Mouse (Mus musculus) adrenal gland, postnatal 14 days (tissue): ENCODE measurements around the gene Acot3. TPM values are rescaled to one million over a fixed set of nuclear protein-coding genes. Genes with fewer than 3 reads are reported as not detected.
"Not testable (repeated sequence)": the region's sequence is repeated elsewhere in the genome, so short reads cannot be mapped to it uniquely, and the experiment has no call there.

Experiments used
- DNase-seq: peaks from one replicate; pipeline ENCODE4 v3.0.0; 2021; ENCODE audit warnings: mixed read lengths
- total RNA-seq: library from RNA; stranded (reverse); gene quantifications from 2 replicates; pipeline ENCODE4 v1.2.3, GENCODE M21; 2021

The Acot3 gene
- total RNA-seq, 1 experiment from 2014 or later: 0.33 TPM

DNA sequence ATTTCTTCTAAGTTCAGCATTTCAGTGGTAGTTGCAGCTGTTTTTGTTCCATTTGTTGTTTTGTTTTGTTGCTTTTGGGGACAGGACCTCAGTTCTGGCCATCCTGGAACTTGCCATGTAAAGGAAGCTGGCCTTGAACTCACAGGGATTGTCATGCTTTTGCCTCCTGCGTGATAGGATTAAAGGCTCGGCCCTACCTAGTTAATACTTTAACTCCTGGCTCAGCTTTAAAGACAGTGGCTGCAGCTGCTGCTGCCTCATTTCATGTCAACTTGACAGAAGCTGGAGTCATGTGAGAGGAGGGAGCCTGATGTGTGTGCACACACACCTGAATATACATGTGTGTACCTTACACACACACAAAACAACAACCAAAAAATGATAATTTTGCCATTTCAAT is 7.9 kb upstream of the Acot3 start:
- DNase-seq: no peak

GRCm38 (mm10) chr12:84046906-84047305 is 5.0 kb upstream of the Acot3 start:
- DNase-seq: no peak

DNA sequence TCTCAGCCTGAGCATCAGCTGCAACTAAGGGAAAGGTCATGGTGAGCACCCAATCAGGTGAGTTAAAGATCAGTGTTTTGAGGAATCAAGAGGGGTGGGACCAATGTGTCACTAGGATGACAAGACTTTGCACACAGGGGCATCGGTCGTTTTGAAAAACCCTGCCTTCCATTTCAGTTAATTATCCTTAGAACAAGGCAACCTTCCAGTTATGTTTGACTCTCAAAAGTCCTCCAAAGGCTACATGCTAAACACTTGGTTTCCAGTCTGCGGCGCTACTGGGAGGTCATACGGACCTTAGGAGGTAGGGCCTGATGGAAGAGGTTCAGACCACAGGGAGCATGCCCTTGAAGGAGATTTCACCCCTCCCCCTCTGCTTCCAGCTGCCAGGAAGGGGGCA is 1.2 kb upstream of the Acot3 start:
- DNase-seq: not testable (repeated sequence)

DNA sequence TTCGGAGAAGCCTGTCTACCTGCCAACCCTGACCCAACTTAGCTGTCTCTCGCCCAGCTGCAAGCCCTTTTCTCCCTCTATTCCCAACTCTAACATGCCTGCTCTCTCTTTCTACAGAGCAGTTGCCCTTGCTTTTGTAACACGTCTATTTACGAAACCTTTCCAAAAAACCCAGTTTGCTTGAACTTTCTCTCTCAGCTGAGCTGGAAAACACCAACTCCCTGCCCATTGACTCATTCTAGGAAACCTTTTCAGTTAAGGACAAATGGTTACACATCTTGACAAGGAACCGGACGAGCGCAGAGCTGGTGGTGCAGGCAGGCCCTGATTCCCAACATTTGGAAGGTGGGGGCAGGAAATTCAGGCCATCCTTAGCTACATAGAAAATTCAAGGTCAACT is 665 bp downstream of the Acot3 start:
- peak; percentile 17 for DNase-seq

DNA sequence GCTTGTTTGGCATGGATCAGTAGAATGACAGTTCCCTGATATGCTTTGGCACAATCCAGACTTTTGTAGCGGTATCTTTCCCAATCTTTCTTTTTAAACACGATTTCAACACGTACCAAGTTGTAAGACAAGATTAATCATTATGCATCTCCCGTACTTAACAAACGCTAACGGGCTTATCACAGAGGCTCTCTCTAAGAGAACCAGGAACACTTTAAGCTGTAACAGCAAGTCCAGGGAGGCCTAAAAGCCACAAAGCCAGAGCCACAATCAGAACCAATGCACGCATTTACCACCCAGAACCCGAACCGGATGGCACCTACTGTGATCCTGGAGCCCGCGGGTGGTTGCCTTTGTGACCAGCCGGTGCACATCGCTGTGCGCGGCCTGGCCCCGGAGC is 1.2 kb downstream of the Acot3 start:
- DNase-seq: peak; percentile 28

DNA sequence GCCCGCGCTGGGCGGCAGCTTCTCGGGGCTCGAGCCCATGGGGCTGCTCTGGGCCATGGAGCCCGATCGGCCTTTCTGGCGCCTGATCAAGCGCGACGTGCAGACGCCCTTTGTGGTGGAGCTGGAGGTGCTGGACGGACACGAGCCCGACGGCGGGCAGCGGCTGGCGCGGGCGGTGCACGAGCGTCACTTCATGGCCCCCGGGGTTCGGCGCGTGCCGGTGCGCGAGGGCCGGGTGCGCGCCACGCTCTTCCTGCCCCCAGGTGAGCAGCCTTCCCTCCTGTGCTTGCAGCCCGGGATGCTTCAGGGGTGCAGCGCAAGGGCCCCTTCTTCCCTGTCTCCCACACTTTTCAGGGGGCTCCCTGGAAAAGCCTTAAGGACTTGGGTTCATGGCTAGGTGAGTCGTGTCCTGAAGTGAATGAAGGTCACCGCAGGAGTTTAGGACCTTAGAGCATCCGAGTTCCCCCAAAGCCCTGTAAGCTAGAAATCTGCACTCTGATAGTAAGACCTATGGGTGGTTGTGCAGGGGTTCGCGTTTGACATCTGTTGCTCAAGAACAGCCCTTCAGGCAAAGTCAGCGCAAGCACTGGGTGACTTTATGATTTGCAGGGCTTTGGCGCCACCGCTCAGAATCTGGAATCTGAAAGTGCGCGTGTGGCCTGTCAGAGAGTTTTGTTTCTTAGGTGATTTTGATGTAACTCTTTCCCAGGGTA is 1.9 kb downstream of the Acot3 start:
- peak; percentile 43 for DNase-seq

GRCm38 (mm10) chr12:84060946-84061345 is 9.0 kb downstream of the Acot3 start:
- peak; percentile 25 for DNase-seq

DNA sequence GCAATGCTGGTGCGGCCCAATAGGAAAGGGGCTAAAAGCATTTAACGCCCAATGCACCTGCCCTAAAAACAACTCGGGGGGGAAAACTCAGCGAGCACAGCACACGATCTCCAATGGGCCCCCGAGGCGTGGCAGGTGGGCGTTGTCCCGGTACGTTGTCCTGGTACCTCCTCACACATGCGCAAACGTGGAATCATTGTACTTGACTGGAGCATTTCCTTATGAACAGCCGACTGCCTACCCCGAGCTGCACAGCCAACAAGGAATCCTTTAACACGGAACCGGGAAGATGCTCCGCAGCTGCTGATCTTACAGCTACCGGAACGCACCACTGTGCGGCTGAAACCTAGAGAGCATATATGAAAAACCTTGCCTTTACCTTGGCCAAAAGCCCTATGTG is 10.4 kb downstream of the Acot3 start:
- no peak for DNase-seq

GRCm38 (mm10) chr12:84063228-84063627 is 11.3 kb downstream of the Acot3 start:
- DNase-seq: peak; percentile 45

DNA sequence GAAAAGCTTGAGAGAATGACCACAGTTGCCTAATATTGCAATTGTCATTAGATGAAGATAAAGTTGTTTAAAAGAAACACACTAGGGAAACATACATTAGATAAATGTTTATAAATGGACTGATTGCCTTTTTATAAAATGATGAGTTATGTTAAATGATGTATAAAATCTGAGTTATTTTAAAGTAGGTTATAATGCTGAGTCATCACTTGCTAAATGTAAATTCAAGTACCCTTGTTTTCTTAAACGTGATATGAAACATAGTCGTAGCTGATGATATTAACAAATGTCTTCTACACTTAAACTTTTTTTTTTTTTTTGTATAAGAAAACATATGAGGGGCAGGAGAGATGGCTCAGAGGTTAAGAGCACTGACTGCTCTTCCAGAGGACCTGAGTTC is 11.9 kb downstream of the Acot3 start:
- no peak for DNase-seq

- no peak for DNase-seq
These were observed 12.7 kb downstream of the Acot3 start for GRCm38 (mm10) chr12:84064621-84065020.

GRCm38 (mm10) chr12:84067752-84068151 is 15.8 kb downstream of the Acot3 start:
- DNase-seq: no peak

GRCm38 (mm10) chr12:84068296-84068695 is 16.4 kb downstream of the Acot3 start:
- DNase-seq: no peak

GRCm38 (mm10) chr12:84068986-84069385 is 17.0 kb downstream of the Acot3 start, which contains the start of gene Acot5:
Gene Acot5 (plus strand): TSS chr12:84069325.
- peak; percentile 12 for DNase-seq

- DNase-seq: peak; percentile 74
These were observed 17.6 kb downstream of the Acot3 start for GRCm38 (mm10) chr12:84069582-84069981.

GRCm38 (mm10) chr12:84071696-84072095 is 19.8 kb downstream of the Acot3 start:
- no peak for DNase-seq

DNA sequence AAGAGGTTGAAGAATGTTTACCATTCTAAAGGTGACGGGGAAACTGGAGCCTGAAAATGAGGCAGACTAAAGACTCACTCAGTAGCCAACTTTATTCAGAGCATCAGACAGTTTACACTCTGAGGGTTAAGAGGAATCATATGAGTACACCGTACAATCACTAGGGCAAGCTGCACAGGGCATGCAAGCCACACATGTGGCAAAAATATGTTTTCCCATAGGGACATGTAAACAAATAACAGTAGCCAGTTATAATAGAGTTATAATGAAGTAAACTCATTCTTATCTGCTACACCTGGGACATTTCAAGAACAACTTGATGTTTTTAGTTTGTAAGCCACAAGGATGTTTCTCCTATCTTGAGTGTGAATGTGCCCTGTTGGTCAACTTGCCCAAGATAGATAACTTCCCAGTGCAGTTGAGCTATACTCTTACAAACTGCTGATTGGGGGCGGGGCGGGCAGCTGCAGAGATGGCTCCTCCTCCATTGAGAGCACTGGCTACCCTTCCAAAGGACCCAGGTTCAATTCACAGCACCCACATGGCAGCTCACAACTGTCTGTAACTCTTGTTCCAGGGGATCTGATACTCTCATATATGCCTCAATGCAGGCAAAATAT is 25.5 kb downstream of the Acot3 start:
- no peak for DNase-seq

DNA sequence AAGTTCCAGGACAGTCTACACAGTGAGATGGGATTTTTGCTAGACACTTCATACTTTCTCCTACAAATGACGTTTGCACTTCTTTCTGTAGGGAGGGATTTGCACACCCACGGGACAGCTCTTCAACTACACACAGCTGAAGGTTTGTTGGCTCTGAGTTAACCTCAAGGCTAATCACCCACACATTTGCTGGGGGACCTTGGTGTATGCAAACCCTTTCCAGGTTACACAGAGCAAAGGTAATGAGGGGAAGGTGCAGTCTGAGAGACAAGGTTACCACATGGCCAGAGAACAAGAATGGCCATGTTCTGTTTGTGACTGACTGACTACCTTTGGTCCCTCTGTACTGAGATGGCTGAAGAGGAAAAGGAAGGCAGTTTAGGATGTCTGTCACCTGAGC is 31.9 kb downstream of the Acot3 start:
- DNase-seq: no peak

- DNase-seq: no peak
These were observed 32.6 kb downstream of the Acot3 start for GRCm38 (mm10) chr12:84084581-84084980.

DNA sequence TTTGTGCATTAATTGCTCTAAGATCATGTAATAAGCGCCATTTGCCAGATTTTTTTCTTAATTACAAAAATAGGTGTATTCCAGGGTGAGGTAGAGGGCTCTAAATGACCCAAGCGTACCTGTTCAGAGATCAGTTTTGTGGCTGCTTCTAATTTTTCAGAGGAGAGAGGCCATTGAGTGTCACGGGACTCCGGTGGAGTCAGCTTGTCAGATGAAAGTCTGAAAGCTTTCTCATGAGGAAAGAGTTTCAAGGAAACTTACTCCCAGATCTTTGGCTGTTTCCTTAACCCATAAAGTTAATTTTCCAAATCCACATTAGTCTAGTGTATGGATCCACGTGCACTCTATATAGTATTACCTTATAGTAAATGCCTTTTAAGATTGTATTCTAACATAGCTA is 42.7 kb downstream of the Acot3 start:
- not testable (repeated sequence) for DNase-seq

GRCm38 (mm10) chr12:84099605-84100004 is 47.7 kb downstream of the Acot3 start:
- no peak for DNase-seq

GRCm38 (mm10) chr12:84100071-84100470 is 48.1 kb downstream of the Acot3 start:
- DNase-seq: peak; percentile 28

DNA sequence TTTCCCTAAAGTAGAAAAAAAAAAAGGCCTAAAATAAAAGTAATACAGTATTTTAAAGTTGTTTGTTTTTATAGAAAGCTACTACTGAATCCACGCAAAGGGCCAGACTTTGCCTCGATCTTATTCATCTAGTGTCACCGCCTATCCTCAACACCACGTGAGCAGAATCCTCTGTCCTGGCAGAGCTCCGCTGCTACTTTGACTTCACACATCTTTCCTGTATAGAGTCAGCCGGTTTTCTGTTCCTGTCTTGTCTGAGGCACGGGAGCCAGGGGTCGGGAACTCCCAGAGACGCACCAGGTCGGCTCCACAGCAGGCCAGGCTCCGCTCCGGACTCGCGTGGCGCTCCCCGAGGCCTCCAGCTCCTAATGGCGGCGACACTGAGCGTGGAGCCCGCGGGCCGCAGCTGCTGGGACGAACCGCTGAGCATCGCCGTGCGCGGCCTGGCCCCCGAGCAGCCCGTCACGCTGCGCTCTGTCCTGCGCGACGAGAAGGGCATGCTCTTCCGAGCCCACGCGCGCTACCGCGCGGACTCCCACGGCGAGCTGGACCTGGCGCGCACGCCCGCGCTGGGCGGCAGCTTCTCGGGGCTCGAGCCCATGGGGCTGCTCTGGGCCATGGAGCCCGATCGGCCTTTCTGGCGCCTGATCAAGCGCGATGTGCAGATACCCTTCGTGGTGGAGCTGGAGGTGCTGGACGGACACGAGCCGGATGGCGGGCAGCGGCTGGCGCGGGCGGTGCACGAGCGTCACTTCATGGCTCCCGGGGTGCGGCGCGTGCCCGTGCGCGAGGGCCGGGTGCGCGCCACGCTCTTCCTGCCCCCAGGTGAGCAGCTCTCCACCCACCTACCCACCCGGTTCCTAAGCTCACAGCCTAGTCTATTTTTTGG is 48.9 kb downstream of the Acot3 start, which contains the start of gene Acot6:
TSS of gene Acot6 (plus strand) at position 51 of the 889 bp plus-strand sequence.
- DNase-seq: peak; percentile 61
